Mouse (Mus musculus) lung, postnatal 4 days (tissue): Measurements from ENCODE around the gene Gm20708.

Experiments
- DNase-seq, 2 experiments: peaks; one replicate each; pipeline ENCODE4 v3.0.0; 2021

Gene Gm20708

GRCm38 (mm10) chr11:117871376-117871775 lies 61.9 kb downstream of the Gm20708 start:
- no peak for DNase-seq

GRCm38 (mm10) chr11:117871911-117872584 lies 62.6 kb downstream of the Gm20708 start:
- peak; percentile 52 to 56 for DNase-seq

- peak; percentile 86 to 88 for DNase-seq
Measured at GRCm38 (mm10) chr11:117872861-117873608, 63.6 kb downstream of the Gm20708 start, which contains the start of gene Tha1. TSS of gene Tha1 (minus strand) at chr11:117873481.

- peak in 1 of 2 experiments; percentile 46 for DNase-seq
Measured at GRCm38 (mm10) chr11:117874419-117874818, 65.0 kb downstream of the Gm20708 start.

GRCm38 (mm10) chr11:117875681-117876080 lies 66.2 kb downstream of the Gm20708 start:
- no peak for DNase-seq

- peak; percentile 60 to 77 for DNase-seq
Measured at GRCm38 (mm10) chr11:117877917-117878745, 68.7 kb downstream of the Gm20708 start.

- peak in 1 of 2 experiments; percentile 35 for DNase-seq
Measured at GRCm38 (mm10) chr11:117878892-117879291, 69.4 kb downstream of the Gm20708 start.

- DNase-seq = no peak
Measured at GRCm38 (mm10) chr11:117879676-117880075, 70.2 kb downstream of the Gm20708 start.

- no peak for DNase-seq
Measured at GRCm38 (mm10) chr11:117880336-117880976, 71.0 kb downstream of the Gm20708 start.

- no peak for DNase-seq
Measured at GRCm38 (mm10) chr11:117880977-117881358, 71.5 kb downstream of the Gm20708 start.

- peak; percentile 77 to 82 for DNase-seq
Measured at GRCm38 (mm10) chr11:117881787-117882186, 72.3 kb downstream of the Gm20708 start.

GRCm38 (mm10) chr11:117882208-117882607 lies 72.7 kb downstream of the Gm20708 start:
- peak; percentile 52 to 73 for DNase-seq

GRCm38 (mm10) chr11:117886000-117886399 lies 76.5 kb downstream of the Gm20708 start:
- DNase-seq = peak in 1 of 2 experiments; percentile 55

- DNase-seq = no peak
Measured at GRCm38 (mm10) chr11:117888168-117888852, 78.8 kb downstream of the Gm20708 start.

- peak; percentile 45 to 66 for DNase-seq
Measured at GRCm38 (mm10) chr11:117888853-117889822, 79.7 kb downstream of the Gm20708 start.
